Mouse (Mus musculus) mesoderm, embryonic 11.5 days (tissue): ENCODE measurements around the gene Jchain.

Source experiments
- DNase-seq: peaks from one replicate; pipeline ENCODE4 v3.0.0-alpha.2; 2012; ENCODE audit warnings: low read depth, low spot score

Gene Jchain

DNA sequence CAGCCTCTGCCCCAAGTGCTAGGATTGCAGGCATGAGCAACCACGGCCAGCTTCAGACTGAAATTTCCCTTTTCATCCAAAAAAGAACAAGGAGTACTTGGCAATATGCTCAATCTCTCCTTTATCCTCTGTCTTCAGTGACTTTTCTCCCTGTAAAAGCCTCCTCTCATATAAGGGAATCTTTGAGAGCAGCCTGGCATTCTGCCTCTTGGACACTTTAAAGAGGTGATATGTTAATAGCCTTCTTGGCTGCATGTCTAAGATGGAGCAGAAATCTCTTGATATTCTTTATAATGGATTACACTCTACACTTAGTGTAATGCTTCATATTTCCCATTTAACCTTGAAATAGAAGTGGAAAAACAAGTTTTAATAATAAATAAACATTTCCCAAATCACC lies 3.2 kb upstream of the Jchain start:
- no peak for DNase-seq

DNA sequence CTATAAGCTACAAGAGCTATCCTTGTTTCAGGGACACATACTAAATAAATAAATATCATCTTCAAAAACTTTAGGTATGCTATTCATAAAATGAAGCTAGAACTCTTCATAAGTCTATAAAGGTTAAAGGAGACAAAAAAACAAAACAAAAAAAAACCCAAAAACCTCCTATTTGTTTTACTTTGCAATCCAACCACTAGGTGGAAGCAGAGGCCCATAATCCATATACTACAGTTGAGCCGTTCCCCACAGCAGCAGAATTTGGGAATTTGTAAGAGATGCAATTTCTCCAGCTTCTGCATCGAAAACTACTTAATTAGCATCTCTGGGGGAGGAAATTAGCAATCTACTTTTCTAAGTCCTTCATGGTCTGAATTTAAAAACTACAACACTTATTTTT lies 8.5 kb downstream of the Jchain start:
- peak; percentile 56 for DNase-seq

DNA sequence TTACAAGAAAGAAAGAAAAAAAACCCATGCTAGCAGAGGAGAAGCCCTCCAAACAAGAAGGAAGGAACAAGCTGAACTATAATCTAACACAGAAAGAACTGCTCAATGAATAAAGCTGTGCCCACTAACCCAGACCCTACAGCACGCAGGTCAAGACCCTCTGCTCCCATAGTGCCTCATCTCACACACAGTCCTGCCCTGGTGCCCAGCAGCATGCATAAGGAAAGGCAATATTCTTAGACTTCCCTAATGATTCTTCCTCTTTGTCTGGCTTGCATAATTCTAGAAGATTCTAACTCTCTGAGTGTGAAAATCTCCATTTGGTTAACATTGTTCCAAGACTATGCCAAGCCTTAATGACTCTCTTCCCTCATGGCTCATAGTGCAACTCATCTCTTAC lies 18.7 kb downstream of the Jchain start:
- no peak for DNase-seq

DNA sequence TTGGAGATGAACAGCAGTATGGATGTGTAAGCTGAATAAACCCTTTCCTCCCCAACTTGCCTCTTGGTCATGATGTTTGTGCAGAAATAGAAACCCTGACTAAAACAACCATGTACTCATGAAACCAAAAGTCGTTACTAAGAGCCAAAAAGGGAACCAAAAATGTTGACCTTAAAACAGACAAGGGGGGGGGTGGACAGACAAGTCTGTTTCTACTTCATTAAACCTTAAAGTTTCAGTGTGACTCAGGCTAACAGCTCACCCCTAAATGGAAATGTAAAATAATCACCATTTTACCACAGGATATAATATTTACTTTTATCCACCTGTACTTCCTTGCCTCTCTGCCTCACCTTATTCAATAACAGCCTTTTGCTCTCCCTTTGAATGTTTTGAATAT lies 19.1 kb downstream of the Jchain start:
- DNase-seq: no peak

DNA sequence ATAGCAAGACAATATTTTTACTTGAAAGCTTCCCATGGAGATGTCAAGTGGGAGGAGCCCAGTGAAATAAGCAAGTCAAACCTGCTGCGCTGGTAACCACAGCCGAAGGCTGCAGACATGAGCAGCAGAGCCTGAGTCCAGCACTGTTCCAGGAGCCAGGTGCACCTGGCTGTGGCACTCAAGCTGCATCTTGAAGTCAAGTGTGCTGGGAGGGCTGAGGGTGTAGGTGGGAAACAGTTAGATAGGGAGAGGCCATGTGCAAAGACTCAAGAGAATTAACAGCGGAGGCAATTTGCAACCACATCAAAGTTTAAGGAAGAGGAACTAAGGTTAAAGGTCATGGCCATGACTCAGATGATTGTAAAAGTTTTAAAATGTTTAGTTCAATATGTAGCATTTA lies 27.9 kb downstream of the Jchain start:
- peak; percentile 2 for DNase-seq

DNA sequence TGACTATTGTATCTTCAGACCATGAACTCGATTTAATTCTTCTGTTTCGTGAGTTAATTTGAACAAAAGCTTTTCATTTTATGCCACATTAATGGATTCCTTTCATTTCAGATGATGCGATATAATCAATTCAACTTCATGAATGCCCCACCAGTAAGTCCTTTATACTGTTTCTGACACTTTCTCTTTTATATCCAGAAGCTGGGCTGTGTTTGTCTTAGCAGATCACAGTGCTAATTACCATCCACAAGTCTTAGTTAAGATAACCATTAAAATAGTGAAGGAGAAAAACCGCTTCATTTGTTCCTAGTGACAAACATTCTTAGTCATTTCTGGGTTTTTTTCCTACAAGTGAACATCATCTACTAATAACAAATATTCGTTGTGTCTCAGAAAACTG lies 36.6 kb downstream of the Jchain start:
- no peak for DNase-seq

DNA sequence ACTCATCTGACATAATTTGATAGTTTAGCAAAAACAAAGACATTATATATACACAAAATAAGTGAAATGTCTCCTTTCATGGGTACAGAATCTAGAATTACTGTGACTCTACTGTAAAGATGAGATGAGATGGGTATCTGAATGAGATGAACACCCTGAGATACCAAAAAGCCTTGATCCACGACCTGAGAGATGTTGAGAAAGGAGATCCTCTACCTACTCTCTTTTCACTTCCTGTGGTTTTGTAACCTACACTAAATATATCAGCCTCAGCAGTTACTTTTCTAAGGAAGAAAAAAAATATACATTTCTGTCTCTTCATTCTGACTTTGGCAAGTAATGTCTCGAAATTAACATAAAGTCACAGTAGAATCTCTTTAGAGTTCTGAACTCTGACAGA lies 38.7 kb downstream of the Jchain start:
- DNase-seq: no peak

DNA sequence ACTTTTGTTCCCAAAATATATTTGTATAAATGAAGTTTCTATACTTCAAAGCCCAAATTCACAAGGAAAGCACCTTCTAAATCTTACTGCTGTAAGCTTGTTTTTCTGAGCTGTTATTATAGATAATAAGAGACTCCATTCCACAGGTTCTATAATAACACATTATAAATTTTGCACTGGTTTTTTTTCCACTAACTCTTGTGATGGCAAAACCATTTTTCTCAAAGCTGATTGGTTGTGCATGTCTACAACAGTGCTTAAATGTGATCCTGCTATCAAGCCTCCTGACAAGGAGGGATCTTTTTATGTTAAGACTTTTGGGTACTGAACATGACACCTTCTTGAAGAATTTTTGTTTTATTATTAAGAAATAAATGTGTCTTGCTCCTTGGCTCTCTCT lies 40.0 kb downstream of the Jchain start, which contains the start of gene Enam:
Enam (plus strand) TSS at position 301 of the 400 bp plus-strand sequence.
- no peak for DNase-seq
